Mouse (Mus musculus) ES-Bruce4 (cell line): ENCODE results near the gene Phactr4. TPM values are rescaled to one million over a fixed set of nuclear protein-coding genes. Genes with fewer than 3 reads are reported as not detected.

Experiments used
- H3K27ac ChIP-seq: 2 replicates; pipeline ENCODE4 v1.5.1; 2012; ENCODE audit warnings: low read length, inconsistent platforms; ENCODE audit not compliant: insufficient read depth
- H3K27me3 ChIP-seq: 2 replicates; pipeline ENCODE4 v1.6.1; 2012; ENCODE audit warnings: mild to moderate bottlenecking, low read length, inconsistent platforms; ENCODE audit not compliant: control insufficient read depth, poor library complexity, insufficient read depth, severe bottlenecking
- H3K36me3 ChIP-seq: 2 replicates; pipeline ENCODE4 v1.6.1; 2012; ENCODE audit warnings: inconsistent platforms, mild to moderate bottlenecking, low read length, moderate library complexity; ENCODE audit not compliant: control insufficient read depth, poor library complexity, insufficient read depth, severe bottlenecking
- H3K4me1 ChIP-seq: one replicate; pipeline ENCODE4 v1.8.1; 2011; ENCODE audit warnings: low read length; ENCODE audit not compliant: control insufficient read depth, insufficient read depth
- H3K4me3 ChIP-seq: 2 replicates; pipeline ENCODE4 v1.5.1; 2011; ENCODE audit warnings: low read depth, mild to moderate bottlenecking, low read length
- H3K9ac ChIP-seq: 2 replicates; pipeline ENCODE4 v1.6.1; 2012; ENCODE audit warnings: low read depth, mild to moderate bottlenecking, inconsistent platforms; ENCODE audit not compliant: poor library complexity, severe bottlenecking
- H3K9me3 ChIP-seq: replicated peaks from 2 replicates; pipeline ENCODE4 v1.6.1; 2012; ENCODE audit warnings: mild to moderate bottlenecking, low read length, inconsistent platforms; ENCODE audit not compliant: control insufficient read depth, poor library complexity, insufficient read depth, severe bottlenecking
- CTCF ChIP-seq: IDR thresholded peaks from one replicate; pipeline ENCODE4 v1.8.1; 2011; ENCODE audit warnings: low read depth, low read length
- EP300 ChIP-seq: IDR thresholded peaks from 2 replicates; pipeline ENCODE4 v1.6.1; 2011; ENCODE audit warnings: low read depth, low read length; ENCODE audit not compliant: insufficient read depth
- POLR2A ChIP-seq: IDR thresholded peaks from one replicate; pipeline ENCODE4 v1.8.1; 2011; ENCODE audit warnings: low read length; ENCODE audit not compliant: insufficient read depth
- polyA plus RNA-seq: library from polyadenylated mRNA; stranded (reverse); fragments of >200 nt; gene quantifications from 2 replicates; pipeline ENCODE4 v1.2.4, GENCODE M21; 2011; ENCODE audit warnings: low read depth; ENCODE audit not compliant: missing spikeins, insufficient read depth, insufficient read length

Gene Phactr4
- polyA plus RNA-seq, 1 experiment, result 31.5 TPM

- no peak for TF ChIP-seq CTCF
- no peak for TF ChIP-seq POLR2A
- TF ChIP-seq EP300, result no peak
- Histone ChIP-seq H3K4me3 (no peak overlapping the region), H3K9ac (no peak overlapping the region), H3K27me3 (no peaks in the 10 kb centered on the region), H3K4me1 (peaks cover 2% of the 10 kb centered on the region), H3K9me3 (no peaks in the 10 kb centered on the region), H3K36me3 (peaks cover 22% of the 10 kb centered on the region), H3K27ac (no peak overlapping the region)
Measured at GRCm38 (mm10) chr4:132369953-132370750, 52.1 kb downstream of the Phactr4 start.

- Histone ChIP-seq H3K9me3 (no peaks in the 10 kb centered on the region), H3K4me3 (no peak overlapping the region), H3K36me3 (peaks cover 22% of the 10 kb centered on the region), H3K27ac (no peak overlapping the region), H3K4me1 (peaks cover 2% of the 10 kb centered on the region), H3K9ac (no peak overlapping the region), H3K27me3 (no peaks in the 10 kb centered on the region)
- TF ChIP-seq POLR2A (no peak), EP300 (no peak), CTCF (no peak)
Measured at GRCm38 (mm10) chr4:132367480-132368201, 54.6 kb downstream of the Phactr4 start.

- no peaks in the 10 kb centered on the region for H3K27me3 ChIP-seq
- H3K4me3 ChIP-seq, result no peak overlapping the region
- H3K9ac ChIP-seq, result no peak overlapping the region
- peaks cover 2% of the 10 kb centered on the region for H3K4me1 ChIP-seq
- H3K9me3 ChIP-seq, result no peaks in the 10 kb centered on the region
- peaks cover 18% of the 10 kb centered on the region for H3K36me3 ChIP-seq
- TF ChIP-seq CTCF, result no peak
- no peak for TF ChIP-seq POLR2A
- TF ChIP-seq EP300, result no peak
- H3K27ac ChIP-seq, result no peak overlapping the region
Measured at GRCm38 (mm10) chr4:132365450-132366060, 56.7 kb downstream of the Phactr4 start.

- Histone ChIP-seq H3K9me3 (no peaks in the 10 kb centered on the region), H3K27ac (no peak overlapping the region), H3K27me3 (no peaks in the 10 kb centered on the region), H3K9ac (no peak overlapping the region), H3K36me3 (peaks cover 12% of the 10 kb centered on the region; the same call in 1 of the 2 replicates), H3K4me3 (no peak overlapping the region), H3K4me1 (peaks cover 2% of the 10 kb centered on the region)
- TF ChIP-seq EP300 (no peak), POLR2A (no peak), CTCF (no peak)
Measured at GRCm38 (mm10) chr4:132363487-132363886, 58.8 kb downstream of the Phactr4 start.

- Histone ChIP-seq H3K27me3 (no peaks in the 10 kb centered on the region), H3K36me3 (0 out of 2 replicates have a peak, but pooled peaks cover 7% of the 10 kb centered on the region), H3K9me3 (no peaks in the 10 kb centered on the region), H3K27ac (no peak overlapping the region), H3K4me1 (peaks cover 3% of the 10 kb centered on the region), H3K9ac (no peak overlapping the region), H3K4me3 (no peak overlapping the region)
- TF ChIP-seq EP300 (no peak), POLR2A (no peak), CTCF (no peak)
Measured at GRCm38 (mm10) chr4:132359510-132359909, 62.8 kb downstream of the Phactr4 start.

GRCm38 (mm10) chr4:132356170-132356569 is 66.1 kb downstream of the Phactr4 start:
- no peaks in the 10 kb centered on the region for H3K27me3 ChIP-seq
- peak overlapping the region; percentile 81 for H3K27ac ChIP-seq
- H3K9me3 ChIP-seq, result no peaks in the 10 kb centered on the region
- H3K4me1 ChIP-seq, result peaks cover 3% of the 10 kb centered on the region
- H3K9ac ChIP-seq, result peak overlapping the region; percentile 28
- H3K36me3 ChIP-seq, result peaks cover 26% of the 10 kb centered on the region
- peak overlapping the region; percentile 58 for H3K4me3 ChIP-seq
- TF ChIP-seq CTCF, result no peak
